Mouse (Mus musculus) E14TG2a.4 (cell line): ENCODE results near the gene Fdx1.

Experiments
- CTCF ChIP-seq: conservative IDR thresholded peaks from 2 replicates; pipeline ENCODE4 v1.5.1; 2014; ENCODE audit warnings: low read length
- NANOG ChIP-seq: IDR thresholded peaks from 2 replicates; pipeline ENCODE4 v1.6.1; 2014; ENCODE audit warnings: borderline replicate concordance, low read length, mixed read lengths

GRCm38 (mm10) chr9:51974871-51975270, 11.5 kb upstream of the Fdx1 start:
- TF ChIP-seq CTCF (no peak), NANOG (no peak)
